Mouse (Mus musculus) neural tube, embryonic 14.5 days (tissue): ENCODE measurements at regions not wholly inside any gene's neighbourhood (a gene's known extent, or its start where the extent isn't known, plus 50 kb on each side); places are given as distances from the start of the nearest gene placed in this dataset.

Experiments
- ATAC-seq: fragments of 200-750 bp; cut with Nextera tagmentation; 2 replicates; pipeline ENCODE4 v1.8.0; 2017; ENCODE audit warnings: low read depth, mild to moderate bottlenecking, moderate TSS enrichment, moderate library complexity
- H3K27ac ChIP-seq: fragments of 300-500 bp; sonication (generic); 2 replicates; pipeline ENCODE4 v1.5.1; 2014; ENCODE audit warnings: low read depth, mild to moderate bottlenecking, control low read depth, low read length, moderate library complexity, mixed read lengths
- H3K27me3 ChIP-seq: fragments of 300-500 bp; sonication (generic); 2 replicates; pipeline ENCODE4 v1.6.1; 2014; ENCODE audit warnings: low read length; ENCODE audit not compliant: control insufficient read depth, insufficient read depth
- H3K36me3 ChIP-seq: fragments of 300-500 bp; sonication (generic); 2 replicates; pipeline ENCODE4 v1.6.1; 2014; ENCODE audit warnings: low read length, mixed read lengths; ENCODE audit not compliant: control insufficient read depth, insufficient read depth
- H3K4me1 ChIP-seq: fragments of 300-500 bp; sonication (generic); 2 replicates; pipeline ENCODE4 v1.6.1; 2014; ENCODE audit warnings: low read length; ENCODE audit not compliant: control insufficient read depth, insufficient read depth
- H3K4me2 ChIP-seq: fragments of 300-500 bp; sonication (generic); 2 replicates; pipeline ENCODE4 v1.6.1; 2014; ENCODE audit warnings: mild to moderate bottlenecking, low read depth, low read length, control low read depth
- H3K4me3 ChIP-seq: fragments of 300-500 bp; sonication (generic); 2 replicates; pipeline ENCODE4 v1.5.1; 2014; ENCODE audit warnings: low read depth, low read length, control low read depth, mixed read lengths
- H3K9ac ChIP-seq: fragments of 300-500 bp; sonication (generic); replicated peaks from 2 replicates; pipeline ENCODE4 v1.6.1; 2014; ENCODE audit warnings: low read depth, mild to moderate bottlenecking, control low read depth, low read length, mixed read lengths
- H3K9me3 ChIP-seq: fragments of 300-500 bp; sonication (generic); 2 replicates; pipeline ENCODE4 v1.6.1; 2016; ENCODE audit warnings: low read length; ENCODE audit not compliant: control insufficient read depth
- WGBS: fragments of 180-500 bp; shearing (Covaris S2); extraction: QIAGEN DNeasy Blood & Tissue Kit; methylation state at CpG from one replicate; pipeline ENCODE4 v1.1.7; 2014; 5-methylcytosine and 5-hydroxymethylcytosine counted together

DNA sequence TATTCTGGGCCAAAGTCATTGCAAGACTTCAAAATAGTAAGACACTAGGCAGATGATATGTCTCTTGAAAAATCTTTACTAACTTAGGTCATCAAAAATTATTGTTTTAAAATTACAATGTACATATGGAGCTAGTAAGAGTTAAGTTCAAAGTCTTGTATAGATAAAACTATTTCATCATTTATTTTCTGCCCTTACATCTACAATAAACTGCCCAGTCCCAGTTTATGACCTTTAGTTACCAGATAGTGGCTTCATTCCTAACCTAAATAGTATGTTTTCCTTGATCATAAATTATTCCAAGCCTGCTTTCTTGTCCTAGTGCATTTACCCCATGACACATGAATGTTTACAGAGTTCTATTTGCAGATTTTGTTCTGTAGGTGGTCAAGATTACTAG, 72.9 kb downstream of the Manea start:
- no peak overlapping the region for H3K4me3 ChIP-seq
- no peaks in the 10 kb centered on the region for H3K9me3 ChIP-seq
- no peak overlapping the region for H3K27ac ChIP-seq
- H3K4me2 ChIP-seq: no peak overlapping the region
- no peaks in the 10 kb centered on the region for H3K4me1 ChIP-seq
- ATAC-seq: no peak
- H3K27me3 ChIP-seq: no peaks in the 10 kb centered on the region
- no peaks in the 10 kb centered on the region for H3K36me3 ChIP-seq
- H3K9ac ChIP-seq: no peak overlapping the region

DNA sequence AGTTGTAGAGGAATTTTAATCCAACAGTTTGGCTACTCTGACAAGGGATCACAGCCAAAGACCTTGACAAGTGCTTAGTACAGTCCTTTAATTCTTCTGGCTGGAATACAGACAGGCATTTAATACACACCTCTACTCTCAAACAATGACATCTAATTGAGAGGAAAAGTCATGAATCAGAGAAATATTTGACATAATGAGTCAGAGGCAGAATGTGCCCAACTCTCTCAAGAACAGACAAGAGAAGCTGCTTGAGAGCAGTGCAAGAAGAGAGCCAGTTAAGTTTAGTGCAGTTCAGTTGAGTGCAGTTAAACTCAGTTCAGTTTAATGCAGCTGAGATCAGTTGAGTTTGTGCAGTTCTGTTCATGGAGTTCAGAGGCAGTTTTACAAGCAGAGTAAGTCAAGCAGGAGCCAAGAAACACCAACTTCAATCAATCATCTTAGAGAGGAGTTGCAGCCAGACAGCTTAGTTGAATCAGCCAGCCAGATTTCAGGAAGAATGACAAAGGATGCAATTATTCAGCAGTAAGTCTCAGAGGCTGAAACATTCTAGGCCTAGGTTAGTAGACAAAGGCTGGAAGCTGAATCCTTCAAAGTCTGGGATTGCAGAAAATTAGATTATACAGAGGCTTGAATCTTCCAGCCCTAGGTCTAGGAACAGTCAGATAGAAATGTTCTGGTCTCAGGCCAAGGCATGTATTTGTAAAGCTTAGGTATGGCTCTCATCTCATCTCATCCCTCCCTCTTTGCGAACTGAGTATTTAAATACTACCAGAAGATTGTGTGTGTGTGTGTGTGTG, 87.3 kb downstream of the Manea start:
- Histone ChIP-seq H3K4me3 (no peak overlapping the region), H3K36me3 (no peaks in the 10 kb centered on the region), H3K27me3 (no peaks in the 10 kb centered on the region), H3K9me3 (no peaks in the 10 kb centered on the region), H3K27ac (no peak overlapping the region), H3K4me2 (no peak overlapping the region), H3K9ac (no peak overlapping the region), H3K4me1 (no peaks in the 10 kb centered on the region)
- no peak; the same call in 1 of the 2 replicates for ATAC-seq
- 64% methylated on average over 1 of the region's 1 CpGs for WGBS

DNA sequence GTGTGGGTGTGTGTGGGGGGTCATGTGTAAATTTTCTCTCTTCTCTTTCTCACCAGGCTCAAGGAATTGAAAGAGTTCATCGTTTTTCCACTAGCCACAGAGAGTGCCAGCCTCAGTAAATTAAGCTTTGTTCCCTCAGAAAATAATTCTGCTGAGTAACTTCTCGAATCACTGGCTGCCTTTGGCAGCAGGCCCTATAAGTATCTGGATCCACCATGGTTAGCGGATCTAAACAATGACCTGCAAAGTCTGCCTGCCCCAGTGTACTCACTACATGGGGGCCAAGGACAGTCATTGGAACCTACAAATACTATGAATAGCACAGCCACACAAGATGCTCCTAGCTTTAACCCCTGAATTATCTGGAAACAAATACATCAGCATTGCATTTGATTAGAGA, 90.8 kb downstream of the Manea start:
- Histone ChIP-seq H3K4me1 (no peaks in the 10 kb centered on the region), H3K27me3 (no peaks in the 10 kb centered on the region), H3K9ac (no peak overlapping the region), H3K4me2 (no peak overlapping the region), H3K27ac (no peak overlapping the region), H3K9me3 (no peaks in the 10 kb centered on the region), H3K36me3 (no peaks in the 10 kb centered on the region), H3K4me3 (no peak overlapping the region)
- ATAC-seq: peak; percentile 63; the same call in 1 of the 2 replicates
- WGBS: 25% methylated on average over 3 of the region's 3 CpGs

DNA sequence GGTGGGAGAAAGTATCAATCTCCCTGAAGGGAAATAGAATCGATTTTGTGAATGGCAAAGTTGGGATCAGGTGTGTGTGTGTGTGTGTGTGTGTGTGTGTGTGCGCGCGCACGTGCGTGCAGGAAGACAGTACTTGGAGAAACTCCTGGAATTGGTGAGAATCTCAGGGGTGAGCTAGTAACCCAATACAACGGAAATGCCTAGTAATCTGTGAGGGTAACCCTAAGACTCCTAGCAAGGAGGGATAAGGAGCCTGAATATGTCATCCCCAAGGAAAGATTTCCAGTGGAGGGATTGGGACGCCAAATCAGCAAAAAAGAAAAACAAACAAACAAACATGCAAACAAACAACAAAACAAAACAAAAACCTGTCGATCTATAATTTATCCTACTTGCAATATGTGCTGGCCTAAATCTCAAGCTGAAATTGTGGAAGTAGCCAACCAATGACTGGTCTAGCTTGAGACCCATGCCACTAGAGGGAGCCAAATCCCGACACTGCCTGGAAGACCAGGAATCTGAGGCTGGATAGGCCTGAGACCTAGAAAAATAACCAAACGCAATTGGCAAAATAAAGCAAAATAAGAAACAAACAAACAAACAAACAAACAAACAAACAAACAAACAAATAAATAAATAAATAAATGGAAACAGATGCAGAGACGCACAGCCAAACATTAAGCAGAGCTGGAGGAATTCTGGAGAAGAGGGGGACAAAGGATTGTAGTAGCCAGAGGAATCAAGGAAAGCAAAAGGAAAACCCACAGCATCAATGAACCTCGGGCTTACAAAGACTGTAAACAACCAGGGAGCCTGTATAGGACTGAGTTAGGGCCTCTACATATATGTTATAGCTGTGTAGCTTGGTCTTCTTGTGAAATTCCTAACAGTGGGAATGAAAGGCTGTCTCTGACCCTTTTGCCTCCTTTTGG, 98.5 kb downstream of the Manea start:
- no peaks in the 10 kb centered on the region for H3K4me1 ChIP-seq
- no peak overlapping the region for H3K4me2 ChIP-seq
- no peaks in the 10 kb centered on the region for H3K27me3 ChIP-seq
- no peak overlapping the region for H3K9ac ChIP-seq
- H3K9me3 ChIP-seq: no peaks in the 10 kb centered on the region
- peak; percentile 84 for ATAC-seq
- H3K27ac ChIP-seq: no peak overlapping the region
- no peaks in the 10 kb centered on the region for H3K36me3 ChIP-seq
- 73% methylated on average over 13 of the region's 13 CpGs for WGBS
- no peak overlapping the region for H3K4me3 ChIP-seq

DNA sequence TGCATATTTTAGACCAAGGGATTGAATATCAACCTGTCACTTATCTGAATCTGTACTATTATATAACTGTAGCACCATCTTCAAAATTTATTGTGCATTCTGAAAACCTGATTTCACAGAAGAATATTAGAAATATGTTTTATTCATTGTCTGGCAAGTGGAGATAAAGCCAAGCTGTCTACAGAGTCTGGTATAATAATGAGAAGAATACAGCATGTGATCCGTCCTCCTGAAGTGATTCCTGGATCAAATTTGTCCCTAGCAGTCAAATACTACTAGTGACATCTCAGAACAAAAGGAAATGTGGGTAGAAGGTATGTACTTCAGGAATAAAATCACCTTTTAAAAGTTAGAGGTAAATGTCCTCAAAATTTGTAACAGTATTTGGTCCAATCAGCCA, 123.4 kb downstream of the Manea start:
- WGBS: 91% methylated on average over 1 of the region's 1 CpGs
- H3K9me3 ChIP-seq: no peaks in the 10 kb centered on the region
- H3K27me3 ChIP-seq: no peaks in the 10 kb centered on the region
- H3K9ac ChIP-seq: no peak overlapping the region
- no peak overlapping the region for H3K27ac ChIP-seq
- no peaks in the 10 kb centered on the region for H3K4me1 ChIP-seq
- no peak for ATAC-seq
- no peaks in the 10 kb centered on the region for H3K36me3 ChIP-seq
- no peak overlapping the region for H3K4me3 ChIP-seq
- H3K4me2 ChIP-seq: no peak overlapping the region
